Mouse (Mus musculus): ENCODE data around the gene Cxcr5. TPM values are rescaled to one million over a fixed set of nuclear protein-coding genes. Genes with fewer than 3 reads are reported as not detected.

Cxcr5 gene
- total and polyA plus RNA-seq, 2 experiments from 2014 or later = not detected

- Histone ChIP-seq H3K36me3 (ENCODE audit: insufficient read depth, low read length) (no peaks in the 10 kb centered on the region), H3K27ac (ENCODE audit: low read depth, low read length) (no peak overlapping the region), H3K4me1 (ENCODE audit: insufficient read depth, low read length) (peaks cover 11% of the 10 kb centered on the region), H3K9ac (replicated peaks; ENCODE audit: low read length, poor library complexity, severe bottlenecking) (no peak overlapping the region), H3K27me3 (ENCODE audit: insufficient read depth, low read length) (no peaks in the 10 kb centered on the region), H3K9me3 (ENCODE audit: low read length) (no peaks in the 10 kb centered on the region), H3K4me2 (ENCODE audit: low read depth, low read length, poor library complexity, severe bottlenecking) (no peak overlapping the region), H3K4me3 (ENCODE audit: low read depth, low read length) (no peak overlapping the region)
- TF ChIP-seq CTCF (IDR thresholded peaks at IDR 0.05) = no peak
- 29% methylated on average over 4 of the region's 6 CpGs for WGBS
- ATAC-seq (ENCODE audit: low FRiP score) (no peak), DNase-seq (ENCODE audit: low spot score) (no peak)
Measured at GRCm38 (mm10) chr9:44599616-44600015, 37.9 kb upstream of the Cxcr5 start.

- Histone ChIP-seq H3K4me1 (ENCODE audit: insufficient read depth, low read length) (peaks cover 11% of the 10 kb centered on the region), H3K27me3 (ENCODE audit: insufficient read depth, low read length) (no peaks in the 10 kb centered on the region), H3K36me3 (ENCODE audit: insufficient read depth, low read length) (no peaks in the 10 kb centered on the region), H3K27ac (ENCODE audit: low read depth, low read length) (no peak overlapping the region), H3K4me2 (ENCODE audit: low read depth, low read length, poor library complexity, severe bottlenecking) (peak overlapping the region; percentile 38), H3K9ac (replicated peaks; ENCODE audit: low read length, poor library complexity, severe bottlenecking) (peak overlapping the region; percentile 29; the same call in 1 of the 2 replicates), H3K4me3 (ENCODE audit: low read depth, low read length) (peak overlapping the region; percentile 6; the same call in 1 of the 2 replicates), H3K9me3 (ENCODE audit: low read length) (no peaks in the 10 kb centered on the region)
- 6% methylated on average over 18 of the region's 18 CpGs for WGBS
- ATAC-seq (ENCODE audit: low FRiP score) (0 out of 2 replicates have a peak, but pooled peaks have one; percentile 29), DNase-seq (ENCODE audit: low spot score) (peak; percentile 59)
- TF ChIP-seq CTCF (IDR thresholded peaks at IDR 0.05) = no peak
Measured at GRCm38 (mm10) chr9:44598899-44599495, 37.3 kb upstream of the Cxcr5 start.

DNA sequence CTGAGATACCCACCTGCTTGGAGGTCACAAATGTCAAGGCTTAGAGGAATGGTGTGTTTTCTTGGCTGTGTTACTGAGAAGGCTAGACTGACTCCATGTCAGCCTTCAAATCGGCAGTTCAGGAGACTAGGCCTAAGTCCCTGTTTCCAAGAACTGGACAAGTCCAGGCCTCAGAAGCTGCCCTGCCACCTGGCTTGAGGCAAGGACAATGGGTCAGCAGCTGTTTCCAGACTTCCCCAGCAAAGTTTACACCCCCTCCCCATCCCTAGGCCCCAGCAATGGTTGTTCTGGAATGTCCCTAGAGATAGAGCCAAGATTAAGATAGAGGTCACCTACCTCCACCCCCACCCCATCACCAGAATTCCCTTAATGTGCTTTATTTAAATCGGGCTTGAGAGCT is 36.1 kb upstream of the Cxcr5 start:
- Histone ChIP-seq H3K27ac (ENCODE audit: low read depth, low read length) (no peak overlapping the region), H3K4me3 (ENCODE audit: low read depth, low read length) (no peak overlapping the region), H3K9ac (replicated peaks; ENCODE audit: low read length, poor library complexity, severe bottlenecking) (no peak overlapping the region), H3K27me3 (ENCODE audit: insufficient read depth, low read length) (no peaks in the 10 kb centered on the region), H3K9me3 (ENCODE audit: low read length) (no peaks in the 10 kb centered on the region), H3K36me3 (ENCODE audit: insufficient read depth, low read length) (no peaks in the 10 kb centered on the region), H3K4me2 (ENCODE audit: low read depth, low read length, poor library complexity, severe bottlenecking) (no peak overlapping the region), H3K4me1 (ENCODE audit: insufficient read depth, low read length) (peaks cover 11% of the 10 kb centered on the region)
- TF ChIP-seq CTCF (IDR thresholded peaks at IDR 0.05) = no peak
- ATAC-seq (ENCODE audit: low FRiP score) = no peak
- no peak for DNase-seq (ENCODE audit: low spot score)
- 100% methylated on average over 2 of the region's 2 CpGs for WGBS

DNA sequence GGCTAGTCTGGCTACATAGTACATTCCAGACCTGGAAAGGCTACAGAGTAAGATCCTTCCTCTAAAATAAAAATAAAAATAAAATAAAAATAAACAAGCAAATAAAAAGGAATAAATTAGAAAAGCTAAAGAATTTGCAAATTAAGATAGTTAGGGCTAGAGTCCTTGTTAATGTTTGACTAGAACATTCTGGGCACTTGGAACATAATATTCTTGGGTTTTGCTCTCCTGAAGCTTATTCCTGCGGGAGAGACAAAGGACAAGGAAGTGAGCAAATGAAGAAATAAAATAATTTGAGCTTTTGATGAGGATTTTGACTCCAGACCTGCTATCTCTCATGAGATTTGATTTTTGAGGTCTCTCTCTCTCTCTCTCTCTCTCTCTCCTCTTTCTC is 33.9 kb upstream of the Cxcr5 start:
- 91% methylated on average over 1 of the region's 1 CpGs for WGBS
- Histone ChIP-seq H3K27me3 (ENCODE audit: insufficient read depth, low read length) (no peaks in the 10 kb centered on the region), H3K9ac (replicated peaks; ENCODE audit: low read length, poor library complexity, severe bottlenecking) (no peak overlapping the region), H3K9me3 (ENCODE audit: low read length) (no peaks in the 10 kb centered on the region), H3K36me3 (ENCODE audit: insufficient read depth, low read length) (no peaks in the 10 kb centered on the region), H3K4me1 (ENCODE audit: insufficient read depth, low read length) (peaks cover 11% of the 10 kb centered on the region), H3K4me3 (ENCODE audit: low read depth, low read length) (no peak overlapping the region), H3K4me2 (ENCODE audit: low read depth, low read length, poor library complexity, severe bottlenecking) (no peak overlapping the region), H3K27ac (ENCODE audit: low read depth, low read length) (no peak overlapping the region)
- no peak for TF ChIP-seq CTCF (IDR thresholded peaks at IDR 0.05)
- no peak for DNase-seq (ENCODE audit: low spot score)
- ATAC-seq (ENCODE audit: low FRiP score) = no peak

- 84% methylated on average over 9 of the region's 9 CpGs for WGBS
- Histone ChIP-seq H3K4me3 (ENCODE audit: low read depth, low read length) (no peak overlapping the region), H3K4me2 (ENCODE audit: low read depth, low read length, poor library complexity, severe bottlenecking) (no peak overlapping the region), H3K9ac (replicated peaks; ENCODE audit: low read length, poor library complexity, severe bottlenecking) (no peak overlapping the region), H3K4me1 (ENCODE audit: insufficient read depth, low read length) (peaks cover 11% of the 10 kb centered on the region), H3K27me3 (ENCODE audit: insufficient read depth, low read length) (no peaks in the 10 kb centered on the region), H3K9me3 (ENCODE audit: low read length) (no peaks in the 10 kb centered on the region), H3K27ac (ENCODE audit: low read depth, low read length) (no peak overlapping the region), H3K36me3 (ENCODE audit: insufficient read depth, low read length) (no peaks in the 10 kb centered on the region)
- no peak for ATAC-seq (ENCODE audit: low FRiP score)
- no peak for TF ChIP-seq CTCF (IDR thresholded peaks at IDR 0.05)
- no peak for DNase-seq (ENCODE audit: low spot score)
Measured at GRCm38 (mm10) chr9:44594901-44595536, 33.3 kb upstream of the Cxcr5 start.

DNA sequence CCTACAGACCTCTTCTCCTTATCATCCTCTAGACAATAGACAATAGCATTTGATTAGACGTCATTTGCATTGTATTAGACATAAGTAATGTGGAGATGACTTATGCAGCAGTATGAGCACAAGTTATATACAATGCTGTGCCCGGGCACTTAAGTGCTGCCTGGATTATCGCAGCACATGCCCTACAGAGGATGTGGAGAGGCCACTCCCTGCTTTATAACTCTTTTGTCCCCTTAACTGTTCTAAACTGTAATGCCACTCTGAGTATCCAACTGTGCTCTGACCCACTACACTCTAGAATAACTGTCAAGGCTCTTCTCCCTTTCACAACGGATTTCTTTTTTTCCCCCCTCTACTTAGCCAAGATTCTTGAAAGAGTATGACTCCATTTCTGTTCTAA is 32.2 kb upstream of the Cxcr5 start:
- WGBS = 86% methylated on average over 4 of the region's 4 CpGs

More for the DNA sequence above, 32.2 kb upstream of the Cxcr5 start:
- no peak for DNase-seq (ENCODE audit: low spot score)
- Histone ChIP-seq H3K9me3 (ENCODE audit: low read length) (no peaks in the 10 kb centered on the region), H3K27me3 (ENCODE audit: insufficient read depth, low read length) (no peaks in the 10 kb centered on the region), H3K9ac (replicated peaks; ENCODE audit: low read length, poor library complexity, severe bottlenecking) (no peak overlapping the region), H3K27ac (ENCODE audit: low read depth, low read length) (no peak overlapping the region), H3K4me1 (ENCODE audit: insufficient read depth, low read length) (peaks cover 5% of the 10 kb centered on the region), H3K4me2 (ENCODE audit: low read depth, low read length, poor library complexity, severe bottlenecking) (no peak overlapping the region), H3K36me3 (ENCODE audit: insufficient read depth, low read length) (no peaks in the 10 kb centered on the region), H3K4me3 (ENCODE audit: low read depth, low read length) (no peak overlapping the region)
- ATAC-seq (ENCODE audit: low FRiP score) = no peak
- TF ChIP-seq CTCF (IDR thresholded peaks at IDR 0.05) = no peak
